Mouse (Mus musculus) hindbrain, postnatal 0 days (tissue): ENCODE results near the gene Cblb. TPM values are rescaled to one million over a fixed set of nuclear protein-coding genes. Genes with fewer than 3 reads are reported as not detected.

Experiments
- ATAC-seq: fragments of 200-750 bp; cut with Nextera tagmentation; 2 replicates; pipeline ENCODE4 v1.8.0; 2017; ENCODE audit warnings: mild to moderate bottlenecking, moderate TSS enrichment, moderate library complexity
- DNase-seq: peaks from one replicate; pipeline ENCODE4 v3.0.0-alpha.2; 2015; ENCODE audit warnings: low spot score
- H3K27ac ChIP-seq: fragments of 300-500 bp; sonication (generic); 2 replicates; pipeline ENCODE4 v1.5.1; 2014; ENCODE audit warnings: mild to moderate bottlenecking
- H3K27me3 ChIP-seq: fragments of 300-500 bp; sonication (generic); 2 replicates; pipeline ENCODE4 v1.6.1; 2014; ENCODE audit warnings: low read length, mixed read lengths; ENCODE audit not compliant: insufficient read depth
- H3K36me3 ChIP-seq: fragments of 300-500 bp; sonication (generic); 2 replicates; pipeline ENCODE4 v1.6.1; 2014; ENCODE audit warnings: low read length, mixed read lengths; ENCODE audit not compliant: insufficient read depth
- H3K4me1 ChIP-seq: fragments of 300-500 bp; sonication (generic); 2 replicates; pipeline ENCODE4 v1.6.1; 2014; ENCODE audit warnings: antibody characterized with exemption, low read length, mixed read lengths; ENCODE audit not compliant: insufficient read depth
- H3K4me2 ChIP-seq: fragments of 300-500 bp; sonication (generic); 2 replicates; pipeline ENCODE4 v1.6.1; 2014; ENCODE audit warnings: low read depth, mild to moderate bottlenecking, low read length, moderate library complexity, mixed read lengths
- H3K4me3 ChIP-seq: fragments of 300-500 bp; sonication (generic); 2 replicates; pipeline ENCODE4 v1.5.1; 2014; ENCODE audit warnings: low read length
- H3K9ac ChIP-seq: fragments of 300-500 bp; sonication (generic); replicated peaks from 2 replicates; pipeline ENCODE4 v1.6.1; 2014; ENCODE audit warnings: mild to moderate bottlenecking, low read length, moderate library complexity, mixed read lengths
- H3K9me3 ChIP-seq: fragments of 300-500 bp; sonication (generic); 2 replicates; pipeline ENCODE4 v1.6.1; 2016; ENCODE audit warnings: low read length, mixed read lengths
- CTCF ChIP-seq: IDR thresholded peaks from 2 replicates; pipeline ENCODE4 v1.5.1; 2016; ENCODE audit warnings: antibody characterized with exemption, control low read depth, low read depth
- WGBS: fragments of 180-500 bp; shearing (Covaris S2); extraction: QIAGEN DNeasy Blood & Tissue Kit; methylation state at CpG from one replicate; pipeline ENCODE4 v1.1.7; 2014; 5-methylcytosine and 5-hydroxymethylcytosine counted together
- polyA plus RNA-seq: library from polyadenylated mRNA; unstranded; fragments of >200 nt; fragmentation: Nextera tagmentation; extraction: Ambion mirVana; gene quantifications from 2 replicates; pipeline ENCODE4 v1.2.1, GENCODE M21; 2015
- total RNA-seq: library from RNA; depleted of rRNA; stranded (reverse); fragments of >200 nt; gene quantifications from 2 replicates; pipeline ENCODE4 v1.2.3, GENCODE M21; 2014

Gene Cblb
- total and polyA plus RNA-seq, 2 experiments from 2014 or later = 4.3 to 11.4 TPM

DNA sequence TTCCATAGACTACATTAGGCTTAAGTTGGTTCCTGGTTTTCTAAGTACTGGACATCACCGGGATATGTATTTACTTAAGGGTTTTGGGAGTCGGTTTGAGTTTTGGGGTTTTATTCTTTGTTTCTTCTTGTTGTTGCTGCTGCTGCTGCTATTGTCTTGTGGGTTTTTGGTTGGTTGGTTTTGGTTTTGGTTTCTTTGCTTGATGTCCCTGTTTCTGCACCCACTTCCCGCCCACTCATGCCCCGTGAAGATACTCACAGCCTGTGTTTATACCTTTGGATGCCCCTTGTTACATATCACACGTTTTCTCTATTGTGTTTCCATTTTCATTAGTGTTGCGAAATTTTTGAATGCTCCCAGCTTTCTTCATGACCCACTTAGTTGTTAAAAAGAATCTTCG, 169.1 kb downstream of the Cblb start:
- H3K4me1 ChIP-seq = no peaks in the 10 kb centered on the region
- DNase-seq (no peak), ATAC-seq (no peak)
- peaks cover 9% of the 10 kb centered on the region; the same call in 1 of the 2 replicates for H3K36me3 ChIP-seq
- 93% methylated on average over 7 of the region's 7 CpGs for WGBS
- H3K4me3 ChIP-seq = no peak overlapping the region
- H3K27me3 ChIP-seq = no peaks in the 10 kb centered on the region
- no peak overlapping the region for H3K27ac ChIP-seq
- no peak overlapping the region for H3K9ac ChIP-seq
- H3K4me2 ChIP-seq = no peak overlapping the region
- no peaks in the 10 kb centered on the region for H3K9me3 ChIP-seq
- TF ChIP-seq CTCF = no peak

DNA sequence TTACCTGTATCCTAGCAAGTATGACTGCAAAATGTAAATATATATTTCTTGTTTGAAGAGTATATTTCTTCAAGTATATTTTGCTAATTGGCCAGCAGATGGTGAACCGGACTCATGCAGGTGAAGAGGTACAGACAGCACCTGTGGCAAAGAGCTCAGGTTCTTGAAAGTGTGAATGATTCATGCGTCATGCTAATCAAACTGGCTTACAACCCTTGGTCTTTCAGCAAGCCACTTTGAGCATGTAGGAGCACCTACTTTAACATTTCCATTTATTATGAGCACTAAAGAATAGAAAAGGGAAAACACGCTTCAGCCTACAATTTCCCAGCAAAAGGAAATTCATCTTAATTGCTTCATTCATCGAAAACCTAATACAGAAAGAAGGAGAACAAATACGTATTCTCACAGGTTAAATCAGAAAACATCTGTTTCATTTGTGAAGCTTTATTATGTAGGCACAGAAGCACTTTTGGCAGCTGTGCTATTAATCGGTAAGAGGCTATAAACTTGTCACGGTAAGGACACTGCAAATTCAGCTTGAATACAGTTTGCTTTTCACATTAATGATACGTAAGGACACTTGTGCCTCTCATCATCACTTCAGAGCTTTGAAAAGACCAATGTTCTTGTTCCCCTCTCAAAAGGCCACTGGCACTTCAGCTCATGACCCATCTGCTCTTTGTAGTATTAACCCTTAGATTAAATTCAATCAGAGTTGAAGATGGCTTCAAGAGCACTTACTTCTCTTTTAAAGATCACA, 180.0 kb downstream of the Cblb start:
- DNase-seq = no peak
- 76% methylated on average over 8 of the region's 8 CpGs for WGBS
- no peak for TF ChIP-seq CTCF

DNA sequence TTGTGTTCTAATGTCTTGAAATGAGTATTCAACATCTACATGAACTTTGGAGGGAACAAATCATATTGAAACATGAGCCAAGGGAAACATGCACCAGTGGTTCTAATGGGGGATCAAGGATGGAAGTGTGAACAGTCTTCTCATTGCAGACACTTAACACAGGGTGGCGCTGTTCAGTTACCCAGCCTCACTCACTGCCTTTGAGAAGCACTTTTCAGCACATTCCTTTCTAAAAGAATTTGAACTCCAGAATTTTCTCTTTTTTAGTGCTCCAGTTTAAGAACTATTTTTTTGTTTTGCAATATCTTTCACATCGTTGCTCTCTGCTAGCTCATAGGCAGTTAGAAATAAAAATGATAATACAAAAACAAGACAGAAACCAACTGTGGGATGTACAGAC, 188.0 kb downstream of the Cblb start:
- 23% methylated on average over 2 of the region's 2 CpGs for WGBS
- peak; percentile 42 for DNase-seq
- Histone ChIP-seq H3K4me2 (no peak overlapping the region), H3K9ac (no peak overlapping the region), H3K36me3 (no peaks in the 10 kb centered on the region), H3K9me3 (no peaks in the 10 kb centered on the region), H3K4me3 (no peak overlapping the region), H3K27me3 (no peaks in the 10 kb centered on the region), H3K4me1 (no peaks in the 10 kb centered on the region), H3K27ac (no peak overlapping the region)
- ATAC-seq = no peak
- TF ChIP-seq CTCF = peak; percentile 69

More for the DNA sequence above, 180.0 kb downstream of the Cblb start:
- no peaks in the 10 kb centered on the region for H3K27me3 ChIP-seq
- H3K4me1 ChIP-seq = no peaks in the 10 kb centered on the region
- no peaks in the 10 kb centered on the region for H3K36me3 ChIP-seq
- no peak overlapping the region for H3K4me2 ChIP-seq
- no peak overlapping the region for H3K9ac ChIP-seq
- H3K4me3 ChIP-seq = no peak overlapping the region
- no peaks in the 10 kb centered on the region for H3K9me3 ChIP-seq
- H3K27ac ChIP-seq = no peak overlapping the region
- ATAC-seq = no peak

DNA sequence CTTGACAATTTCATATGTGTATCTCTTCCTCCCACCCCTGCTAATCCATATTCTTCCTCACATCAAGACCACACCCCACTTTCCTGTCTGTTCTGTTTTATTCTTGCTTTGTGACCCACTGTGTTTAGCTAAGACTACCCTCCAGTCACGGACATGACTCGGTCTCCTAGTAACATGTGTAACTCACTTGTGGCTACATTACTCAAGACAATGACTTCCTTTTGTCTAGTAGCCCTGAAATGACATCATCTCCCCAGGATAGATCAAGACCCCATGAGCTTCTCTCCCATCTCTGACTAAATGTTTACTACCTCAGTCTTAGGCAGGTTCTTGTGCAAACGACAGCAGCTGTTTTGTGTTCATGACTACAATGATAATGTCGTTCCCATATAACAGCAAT, 191.9 kb downstream of the Cblb start:
- H3K36me3 ChIP-seq = no peaks in the 10 kb centered on the region
- ATAC-seq = no peak
- no peak overlapping the region for H3K27ac ChIP-seq
- H3K4me3 ChIP-seq = no peak overlapping the region
- H3K4me1 ChIP-seq = no peaks in the 10 kb centered on the region
- 66% methylated on average over 4 of the region's 4 CpGs for WGBS
- no peak for TF ChIP-seq CTCF
- DNase-seq = no peak
- no peak overlapping the region for H3K4me2 ChIP-seq
- H3K27me3 ChIP-seq = no peaks in the 10 kb centered on the region
- no peak overlapping the region for H3K9ac ChIP-seq
- no peaks in the 10 kb centered on the region for H3K9me3 ChIP-seq

DNA sequence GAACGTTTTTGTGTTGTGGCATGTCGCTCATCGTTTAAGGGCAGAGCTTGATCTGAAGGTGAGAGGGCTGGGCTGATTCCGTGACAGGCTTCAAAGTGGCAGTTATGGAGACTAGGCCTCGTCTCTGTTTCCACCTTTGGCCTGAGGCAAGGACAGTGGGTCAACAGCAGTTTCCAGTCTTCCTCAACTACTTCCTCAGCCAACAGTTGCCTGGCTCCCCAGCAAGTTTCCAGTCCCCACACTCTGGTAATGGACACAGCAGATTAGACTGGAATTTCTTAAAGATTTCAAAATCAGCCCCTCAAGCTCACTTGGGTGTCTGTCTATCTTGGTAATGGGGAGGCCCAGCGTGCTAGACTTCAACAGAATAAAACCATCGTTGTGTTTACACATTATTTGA, 198.4 kb downstream of the Cblb start:
- no peak for DNase-seq
- Histone ChIP-seq H3K27me3 (no peaks in the 10 kb centered on the region), H3K36me3 (no peaks in the 10 kb centered on the region), H3K4me1 (no peaks in the 10 kb centered on the region), H3K9me3 (no peaks in the 10 kb centered on the region), H3K27ac (no peak overlapping the region), H3K4me2 (no peak overlapping the region), H3K4me3 (no peak overlapping the region), H3K9ac (no peak overlapping the region)
- no peak for TF ChIP-seq CTCF
- WGBS = 83% methylated on average over 7 of the region's 7 CpGs
- no peak for ATAC-seq

DNA sequence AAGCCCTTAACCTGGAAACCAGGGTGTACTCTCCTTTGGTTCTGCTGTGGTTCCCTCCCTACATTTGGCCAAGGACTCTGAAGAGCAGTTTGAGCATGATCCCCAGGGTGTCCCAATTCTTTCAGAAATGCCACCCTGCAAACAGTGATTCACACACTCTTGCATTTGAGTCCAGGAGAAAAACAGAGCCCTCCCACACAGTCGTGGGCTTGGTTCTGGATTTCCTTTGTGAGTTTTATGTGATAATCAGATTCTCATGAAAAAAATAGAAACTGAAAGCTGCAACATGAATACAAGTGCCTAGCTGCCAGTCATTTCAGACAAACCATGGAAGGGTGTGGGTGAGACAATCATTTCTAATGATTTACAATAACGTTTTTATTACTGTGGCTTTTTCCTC, 198.9 kb downstream of the Cblb start:
- H3K27ac ChIP-seq = no peak overlapping the region
- H3K9me3 ChIP-seq = no peaks in the 10 kb centered on the region
- 68% methylated on average over 2 of the region's 2 CpGs for WGBS
- H3K9ac ChIP-seq = no peak overlapping the region
- H3K4me1 ChIP-seq = no peaks in the 10 kb centered on the region
- no peak for DNase-seq
- H3K4me2 ChIP-seq = no peak overlapping the region
- H3K4me3 ChIP-seq = no peak overlapping the region
- TF ChIP-seq CTCF = no peak
- no peaks in the 10 kb centered on the region for H3K36me3 ChIP-seq
- no peak for ATAC-seq
- no peaks in the 10 kb centered on the region for H3K27me3 ChIP-seq

DNA sequence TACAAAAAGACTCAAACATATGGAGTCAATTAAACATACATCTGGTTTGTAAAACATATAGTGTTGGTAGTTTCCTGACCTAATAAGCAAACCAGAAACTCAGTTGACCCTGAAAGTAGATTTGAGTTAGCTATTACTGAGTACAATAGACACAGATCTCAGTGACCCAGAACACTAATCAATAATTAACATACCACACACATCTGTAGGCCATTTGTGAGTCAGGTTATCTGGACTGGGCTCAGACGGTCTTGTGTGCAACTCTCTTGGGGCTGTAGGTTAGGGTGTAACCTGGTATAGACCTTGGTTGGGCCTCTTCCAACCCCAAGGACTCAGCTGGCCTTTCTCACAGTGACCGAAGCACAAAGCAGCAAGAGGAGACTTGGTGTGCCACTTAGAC, 211.1 kb downstream of the Cblb start:
- Histone ChIP-seq H3K9me3 (no peaks in the 10 kb centered on the region), H3K4me3 (no peak overlapping the region)
- TF ChIP-seq CTCF = no peak

More for the DNA sequence above, 211.1 kb downstream of the Cblb start:
- DNase-seq = no peak
- ATAC-seq = no peak
- no peak overlapping the region for H3K9ac ChIP-seq
- no peaks in the 10 kb centered on the region for H3K27me3 ChIP-seq
- no peak overlapping the region for H3K4me2 ChIP-seq
- no peaks in the 10 kb centered on the region for H3K36me3 ChIP-seq
- no peak overlapping the region for H3K27ac ChIP-seq
- H3K4me1 ChIP-seq = no peaks in the 10 kb centered on the region
- WGBS = 89% methylated on average over 2 of the region's 2 CpGs
